Mouse (Mus musculus) bone marrow, adult 2 months (tissue): ENCODE results near the gene Il13ra2.

Experiments
- CTCF ChIP-seq: fragments of 200-500 bp; IDR thresholded peaks from 2 replicates; pipeline ENCODE4 v1.5.1; 2011; ENCODE audit warnings: low read length, control low read depth; ENCODE audit not compliant: control insufficient read depth, insufficient read depth
- POLR2A ChIP-seq: fragments of 200-500 bp; IDR thresholded peaks from 2 replicates; pipeline ENCODE4 v1.6.1; 2011; ENCODE audit warnings: low read depth, mild to moderate bottlenecking, control low read depth, low read length, borderline replicate concordance; ENCODE audit not compliant: control insufficient read depth

DNA sequence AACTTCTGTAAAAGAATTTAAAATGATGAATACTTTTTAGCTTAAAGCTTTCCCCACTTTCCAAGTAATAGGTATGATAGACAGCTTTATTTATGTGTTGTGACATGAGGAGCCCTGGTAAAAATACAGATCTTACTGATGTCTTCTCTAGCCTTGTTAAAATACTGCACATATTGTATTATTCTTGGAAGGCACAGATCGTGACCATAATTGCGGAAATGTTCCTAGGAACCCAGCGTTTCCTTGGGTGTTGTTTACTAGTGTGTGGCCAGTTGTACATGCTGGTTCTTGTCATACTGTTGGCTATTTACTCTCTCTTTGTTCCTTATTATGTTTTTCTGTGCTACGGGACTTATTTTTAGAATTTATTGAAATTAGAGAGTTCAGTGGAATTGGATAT is 14.4 kb upstream of the Il13ra2 start:
- TF ChIP-seq POLR2A (no peak), CTCF (no peak)
